Mouse (Mus musculus) thymus, adult 18-20 months (tissue): ENCODE measurements around the gene Fscn2.

ENCODE experiments used
- DNase-seq, 2 experiments: peaks; one replicate each; pipeline ENCODE4 v3.0.0; 2022; ENCODE audit warnings: mixed read lengths in 2 of 2

Fscn2 gene

GRCm38 (mm10) chr11:120361295-120361694 lies at the start of gene Fscn2:
Gene Fscn2 (plus strand): TSS chr11:120361534.
- DNase-seq, result no peak

- no peak for DNase-seq
Observed at GRCm38 (mm10) chr11:120311561-120311960, 49.8 kb upstream of the Fscn2 start.

- no peak for DNase-seq
Observed at GRCm38 (mm10) chr11:120312069-120312468, 49.3 kb upstream of the Fscn2 start.

DNA sequence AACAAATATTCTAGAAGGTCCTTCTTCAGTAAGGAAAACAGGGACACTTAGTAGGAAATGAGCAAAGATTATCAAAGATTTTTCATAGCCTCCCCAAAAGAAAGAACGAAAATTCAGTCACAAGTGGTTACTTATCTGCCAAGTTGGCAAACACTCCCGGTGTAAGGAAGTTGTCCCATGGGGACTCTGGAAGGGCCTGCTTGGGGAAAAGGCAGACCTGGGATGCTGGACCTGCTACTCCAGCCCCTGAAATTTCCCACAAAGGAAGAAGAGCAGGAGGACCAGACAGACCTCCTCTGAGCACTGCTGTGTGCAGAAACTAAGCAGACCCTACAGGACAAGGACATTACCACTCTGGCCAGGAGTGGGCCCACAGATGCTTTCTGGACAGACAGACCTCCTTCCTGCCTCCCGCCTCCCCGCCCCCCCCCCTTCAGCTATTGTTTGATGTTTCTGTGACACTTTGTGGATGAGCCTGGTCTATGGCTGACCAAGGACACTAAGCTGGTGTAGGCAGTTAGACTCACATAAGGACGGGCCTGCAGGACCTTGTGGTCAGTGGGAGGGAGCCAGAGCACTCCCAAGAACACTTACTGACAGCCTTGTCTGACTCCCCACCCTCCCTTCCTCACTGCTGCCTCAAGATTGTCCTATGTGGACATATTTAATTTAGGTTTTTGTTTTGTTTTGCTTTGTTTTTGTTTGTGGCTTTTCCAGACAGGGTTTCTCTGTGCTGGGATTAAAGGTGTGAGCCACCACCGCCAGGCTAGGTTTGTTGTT lies 47.2 kb upstream of the Fscn2 start:
- no peak for DNase-seq

DNA sequence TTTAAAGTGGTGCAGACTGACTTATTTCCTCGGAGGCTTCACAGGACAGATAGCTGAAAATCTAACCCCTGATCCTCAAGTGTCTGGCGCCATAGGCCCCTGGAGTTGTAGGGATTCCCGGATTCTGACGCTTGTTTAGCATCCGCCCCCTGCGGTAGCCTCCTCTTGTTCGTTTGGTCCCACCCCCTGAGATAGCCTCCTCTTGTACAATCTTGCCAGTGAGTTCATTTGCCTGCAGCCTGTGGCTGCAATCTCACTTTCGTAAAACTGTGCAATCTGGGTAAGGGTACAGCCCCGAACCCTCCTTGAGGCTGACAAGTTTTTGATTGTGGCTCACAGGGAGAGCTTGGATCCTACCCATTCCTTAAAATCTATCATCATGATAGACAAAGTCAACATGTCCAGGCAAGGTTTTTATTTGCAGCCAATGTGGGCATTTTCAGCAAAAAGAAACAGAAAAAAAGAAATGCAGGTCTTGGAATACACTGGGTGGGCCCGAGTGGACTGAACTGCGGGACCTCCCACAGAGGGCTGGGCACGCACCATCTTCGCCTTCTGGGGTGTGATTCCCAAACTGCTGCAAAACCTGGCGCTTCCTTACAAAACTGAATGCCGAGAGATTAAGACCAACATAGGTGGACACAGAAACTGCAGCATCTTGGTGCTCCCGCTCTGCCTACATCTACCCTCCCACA lies 46.5 kb upstream of the Fscn2 start:
- DNase-seq, result no peak

DNA sequence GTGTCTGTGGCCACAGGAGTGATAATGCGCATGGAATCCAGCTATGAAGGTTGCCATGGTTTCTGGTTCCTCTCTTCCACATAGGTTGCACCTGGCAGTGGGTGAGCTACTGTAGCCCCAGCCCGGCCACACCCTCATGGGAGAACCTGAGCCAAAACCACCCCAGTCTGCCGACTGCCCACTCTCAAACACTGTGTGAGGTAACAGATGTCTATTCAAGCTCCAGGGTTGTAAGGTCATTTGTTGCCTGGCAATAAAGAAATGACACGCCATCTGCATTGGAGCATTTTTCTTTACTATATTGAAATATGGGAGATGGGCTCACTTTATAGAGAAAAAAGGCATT lies 45.9 kb upstream of the Fscn2 start:
- no peak for DNase-seq

DNA sequence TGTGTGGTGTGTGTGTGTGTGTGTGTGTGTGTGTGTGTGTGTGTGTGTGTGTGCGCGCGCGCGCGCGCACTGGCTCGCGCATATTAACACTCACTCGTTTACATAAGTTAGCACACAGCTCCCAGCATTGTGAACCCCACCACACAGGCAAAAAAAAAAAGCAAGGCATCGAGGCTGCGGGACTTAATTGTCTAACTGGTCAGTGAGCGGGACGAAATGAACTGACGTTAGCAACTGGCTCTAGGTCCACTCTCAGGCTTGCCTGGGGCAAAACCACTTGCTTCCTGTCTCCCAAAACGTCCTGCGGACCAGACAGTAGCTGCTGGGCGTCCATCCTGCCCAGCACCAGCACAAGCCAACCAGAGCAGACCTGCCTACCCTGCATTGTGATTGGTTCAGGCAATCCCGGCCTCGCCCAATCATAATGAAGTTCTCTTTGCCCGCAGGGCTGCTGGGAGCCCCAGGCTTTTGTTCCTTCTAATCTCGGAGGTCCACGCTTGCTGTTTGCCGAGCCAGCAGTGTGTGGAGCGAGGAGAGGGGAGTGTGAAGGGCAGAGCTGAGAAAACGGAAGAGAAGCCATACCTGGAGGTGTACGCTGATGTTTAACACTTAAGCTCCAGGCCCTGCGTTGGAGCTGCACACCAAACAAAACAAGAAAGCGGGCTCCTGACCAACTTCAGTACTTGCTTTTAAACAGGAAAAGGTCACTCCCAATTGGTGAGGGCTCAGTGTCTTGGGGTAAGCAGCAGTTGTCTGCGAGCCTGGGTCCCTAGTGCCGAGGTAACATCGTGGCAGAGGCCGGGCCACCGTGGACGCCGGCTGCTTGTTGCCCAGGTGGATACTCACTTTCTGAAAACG lies 45.3 kb upstream of the Fscn2 start:
- DNase-seq, result peak; percentile 83 to 89

- peak; percentile 46 to 66 for DNase-seq
Observed at GRCm38 (mm10) chr11:120316690-120317254, 44.6 kb upstream of the Fscn2 start.

- no peak for DNase-seq
Observed at GRCm38 (mm10) chr11:120317456-120317855, 43.9 kb upstream of the Fscn2 start.

DNA sequence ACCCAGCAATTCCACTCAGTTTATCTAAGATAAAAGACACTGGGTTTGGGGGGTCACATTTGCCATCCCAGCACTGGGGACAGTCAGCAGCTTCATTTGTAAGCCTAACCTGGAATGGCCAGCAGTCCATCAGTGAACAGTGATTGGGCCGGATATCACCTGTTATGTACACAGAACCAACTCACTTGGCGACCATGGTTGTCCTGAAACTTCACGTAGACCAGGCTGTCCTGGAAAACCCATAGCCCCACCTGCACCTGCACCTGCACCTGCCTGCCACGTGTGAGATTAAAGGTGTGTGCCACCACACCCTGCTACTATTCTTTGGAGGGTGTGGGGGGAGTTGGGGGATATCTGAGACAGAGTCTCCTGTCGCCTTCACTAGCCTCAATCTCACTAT lies 42.0 kb upstream of the Fscn2 start:
- no peak for DNase-seq

DNA sequence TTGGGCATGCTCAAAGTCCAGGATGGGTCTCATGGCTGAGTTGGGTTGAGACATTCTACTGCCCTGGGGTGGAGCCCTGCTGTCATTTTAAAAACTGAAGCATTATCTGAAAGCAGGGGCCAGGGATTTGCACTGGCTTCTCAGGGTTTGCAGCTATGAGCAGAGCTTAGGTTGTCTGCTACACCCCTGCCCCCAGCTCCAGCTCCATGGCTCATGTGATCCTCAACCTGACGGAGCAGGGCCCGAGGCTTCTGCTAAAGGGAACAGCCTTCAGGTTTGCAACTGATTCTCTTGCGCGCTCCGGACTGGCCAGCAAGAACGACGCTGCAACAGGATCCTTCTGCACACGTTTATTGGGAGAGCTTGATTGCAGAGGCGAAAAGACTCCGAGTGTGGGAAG lies 41.2 kb upstream of the Fscn2 start:
- DNase-seq, result no peak

- DNase-seq, result no peak
Observed at GRCm38 (mm10) chr11:120335431-120336021, 25.8 kb upstream of the Fscn2 start.

DNA sequence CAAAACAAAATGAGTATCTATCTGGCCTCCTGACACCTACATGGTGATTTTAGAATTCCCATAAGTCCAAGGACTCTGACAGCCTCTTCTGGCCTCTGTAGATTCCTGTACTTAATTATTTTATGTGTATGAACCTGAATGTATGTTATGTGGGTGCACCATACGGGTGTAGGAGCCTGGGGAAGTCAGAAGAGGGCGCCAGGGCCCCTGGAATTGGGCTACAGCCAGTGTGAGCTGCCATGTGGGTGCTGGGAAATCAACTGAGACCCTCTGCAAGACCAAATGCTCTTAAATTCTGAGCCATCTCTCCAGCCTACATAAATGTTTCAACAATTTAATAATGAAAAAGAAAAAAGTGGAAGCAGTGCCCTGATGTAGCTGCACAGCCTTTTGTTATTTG lies 23.9 kb upstream of the Fscn2 start:
- DNase-seq, result no peak

- no peak for DNase-seq
Observed at GRCm38 (mm10) chr11:120338786-120339185, 22.5 kb upstream of the Fscn2 start.

DNA sequence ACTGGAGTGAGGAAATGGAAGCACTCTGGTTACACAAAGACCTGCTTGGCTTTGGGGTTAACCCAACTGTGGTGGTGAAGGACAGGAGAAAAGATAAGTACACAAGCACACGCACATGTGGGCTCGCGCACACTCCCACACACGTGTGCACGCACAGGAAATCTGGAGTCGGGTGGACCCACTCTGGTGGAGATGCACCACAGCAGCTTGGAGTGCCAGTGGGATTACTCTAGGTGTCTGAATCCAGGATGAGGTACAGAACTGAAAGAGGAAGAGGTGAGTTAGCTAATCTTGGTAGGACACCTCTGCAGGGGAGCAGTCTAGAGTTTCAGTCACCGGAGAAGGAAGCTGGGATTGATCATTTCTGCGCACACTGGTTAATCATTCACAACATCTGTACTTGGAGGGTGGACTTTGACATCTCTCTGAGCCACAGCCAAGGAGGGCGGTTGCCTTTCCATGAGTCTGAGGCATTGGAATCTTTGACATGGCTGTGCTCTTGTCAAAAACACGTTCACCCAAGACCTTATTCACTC lies 21.3 kb upstream of the Fscn2 start:
- DNase-seq, result no peak

GRCm38 (mm10) chr11:120341661-120342060 lies 19.7 kb upstream of the Fscn2 start:
- DNase-seq, result no peak

DNA sequence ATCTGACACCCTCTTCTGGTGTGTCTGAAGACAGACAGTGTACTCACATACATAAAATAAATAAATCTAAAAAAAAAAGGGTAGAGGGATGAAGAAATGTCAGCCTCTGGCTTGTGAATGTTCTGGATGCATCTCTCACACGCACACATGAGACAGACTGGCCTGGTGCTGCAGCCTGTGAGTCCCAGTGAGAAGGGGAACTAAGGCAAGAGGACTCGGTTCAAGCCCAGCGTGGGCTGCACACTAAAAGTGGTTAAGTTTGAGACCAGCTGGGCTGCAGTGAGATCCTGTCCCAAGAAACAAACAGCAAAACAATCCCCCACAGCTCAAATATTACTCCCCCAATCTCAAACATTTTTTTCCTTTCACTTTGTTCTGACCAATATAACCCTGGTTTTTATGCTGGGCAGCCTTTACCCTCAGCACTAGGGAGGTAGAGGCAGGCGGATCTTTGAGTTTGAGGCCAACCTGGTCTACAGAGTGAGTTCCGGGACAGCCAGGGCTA lies 18.6 kb upstream of the Fscn2 start:
- DNase-seq, result no peak

DNA sequence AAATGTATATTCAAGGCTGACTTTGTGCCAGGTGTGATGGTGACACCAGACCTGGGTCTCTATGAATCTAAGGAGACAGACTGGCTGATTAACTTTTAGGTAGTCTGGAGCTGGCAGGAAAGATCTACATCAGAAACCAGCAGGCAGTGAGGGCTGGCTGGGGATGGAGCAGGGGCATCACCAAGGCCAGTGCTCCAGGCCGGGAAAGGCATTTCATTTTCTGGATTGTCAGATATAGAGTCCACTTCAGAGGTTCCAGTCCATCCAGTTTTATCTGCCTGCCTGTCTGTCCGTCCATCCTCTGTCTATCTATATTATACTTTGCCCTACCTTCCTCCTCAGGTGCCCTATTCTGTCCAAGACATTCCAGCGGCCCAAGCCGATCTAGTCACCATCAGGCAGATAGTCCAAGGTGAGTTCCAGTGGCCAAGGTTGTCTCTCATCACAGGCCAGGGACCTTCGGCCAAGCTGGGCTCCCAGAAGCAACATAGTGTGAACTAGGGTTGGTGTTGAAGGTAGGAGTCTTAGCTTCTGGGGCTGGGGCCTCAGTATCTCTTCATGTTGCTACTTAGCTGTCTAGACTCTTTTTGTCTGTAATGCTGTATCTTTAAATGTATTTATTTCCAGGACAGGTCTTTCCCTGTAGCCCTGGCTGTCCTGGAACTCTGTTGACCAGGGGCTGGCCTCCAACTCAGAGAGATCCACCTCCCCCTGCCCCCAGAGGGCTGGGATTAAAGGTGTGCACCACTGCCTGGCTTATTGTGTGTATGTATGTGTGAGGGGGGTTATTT lies 17.6 kb upstream of the Fscn2 start:
- DNase-seq, result no peak

GRCm38 (mm10) chr11:120344310-120344920 lies 16.9 kb upstream of the Fscn2 start:
- DNase-seq, result no peak

DNA sequence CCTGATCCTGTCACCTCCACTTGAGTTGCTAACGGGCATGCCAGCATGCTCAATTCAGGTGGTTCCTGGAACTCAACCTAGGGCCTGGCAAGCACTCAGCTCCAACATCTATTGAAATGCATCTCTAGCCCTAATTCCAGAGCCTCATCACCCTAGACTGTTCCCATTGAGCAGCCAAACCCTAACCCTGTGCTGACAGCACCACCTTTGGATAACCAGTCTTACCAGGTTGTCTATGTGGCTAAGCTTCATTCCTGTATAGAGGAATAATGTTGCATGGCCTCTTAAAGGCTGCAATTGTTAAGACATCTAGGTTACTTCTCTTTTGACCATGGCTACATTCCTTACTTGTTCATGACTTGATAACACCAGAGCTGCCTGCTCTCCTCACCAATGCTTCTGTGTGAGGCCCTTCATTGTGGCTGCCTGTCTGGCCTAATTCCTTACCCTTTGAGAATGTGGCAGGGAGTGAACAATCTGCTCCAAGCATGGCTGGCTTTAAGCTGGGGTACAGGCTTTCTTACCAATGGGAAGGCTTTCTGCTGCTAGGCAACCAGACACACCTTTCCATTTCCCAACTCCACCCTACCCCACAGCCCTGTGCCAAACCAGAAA lies 16.2 kb upstream of the Fscn2 start:
- DNase-seq, result no peak
